Mouse (Mus musculus) myocyte (in vitro differentiated cells): ENCODE results near the gene Slc22a17. TPM values are rescaled to one million over a fixed set of nuclear protein-coding genes. Genes with fewer than 3 reads are reported as not detected.

Experiments used
- H3K27me3 ChIP-seq: one replicate; pipeline ENCODE4 v1.6.1; 2011; ENCODE audit not compliant: control insufficient read depth, insufficient read depth, insufficient read length
- H3K36me3 ChIP-seq: one replicate; pipeline ENCODE4 v1.6.1; 2011; ENCODE audit not compliant: control insufficient read depth, insufficient read depth
- H3K4me2 ChIP-seq: one replicate; pipeline ENCODE4 v1.6.1; 2011; ENCODE audit warnings: low read depth, control low read depth
- H3K4me3 ChIP-seq: one replicate; pipeline ENCODE4 v1.5.1; 2011; ENCODE audit warnings: mild to moderate bottlenecking, control low read depth, moderate library complexity
- H3K79me2 ChIP-seq: one replicate; pipeline ENCODE4 v1.6.1; 2011; ENCODE audit not compliant: control insufficient read depth, insufficient read depth
- H3ac ChIP-seq: one replicate; pipeline ENCODE4 v1.6.1; 2011; ENCODE audit not compliant: control insufficient read depth, insufficient read length
- CEBPB ChIP-seq: IDR thresholded peaks from 2 replicates; pipeline ENCODE4 v1.6.1; 2011; ENCODE audit warnings: mild to moderate bottlenecking, moderate library complexity; ENCODE audit not compliant: poor library complexity, insufficient read depth, severe bottlenecking
- E2F4 ChIP-seq: IDR thresholded peaks from one replicate; pipeline ENCODE4 v1.6.1; 2011; ENCODE audit warnings: mild to moderate bottlenecking, control low read depth, moderate library complexity; ENCODE audit not compliant: insufficient read depth
- MAX ChIP-seq: IDR thresholded peaks from one replicate; pipeline ENCODE4 v1.6.1; 2011; ENCODE audit warnings: low read depth, mild to moderate bottlenecking, control low read depth
- MYOD1 ChIP-seq, 3 experiments: IDR thresholded peaks; one replicate each; pipeline ENCODE4 v1.6.1; 2011; ENCODE audit warnings: control low read depth in 2 of 3, low read depth in 2 of 3, mild to moderate bottlenecking in 2 of 3, moderate library complexity in 1 of 3; ENCODE audit not compliant: insufficient read length in 2 of 3, control insufficient read depth in 1 of 3
- MYOG ChIP-seq, 3 experiments: IDR thresholded peaks; one replicate each; pipeline ENCODE4 v1.6.1; 2011; ENCODE audit warnings: control low read depth in 2 of 3, low read depth in 2 of 3, mild to moderate bottlenecking in 2 of 3; ENCODE audit not compliant: insufficient read length in 2 of 3, control insufficient read depth in 1 of 3, insufficient read depth in 1 of 3
- POLR2A ChIP-seq: IDR thresholded peaks from one replicate; pipeline ENCODE4 v1.6.1; 2011; ENCODE audit warnings: low read depth, mild to moderate bottlenecking, control low read depth, moderate library complexity; ENCODE audit not compliant: insufficient read length
- POLR2AphosphoS2 ChIP-seq: IDR thresholded peaks from one replicate; pipeline ENCODE4 v1.6.1; 2011; ENCODE audit warnings: low read depth, control low read depth; ENCODE audit not compliant: insufficient read length
- REST ChIP-seq: IDR thresholded peaks from one replicate; pipeline ENCODE4 v1.6.1; 2011; ENCODE audit warnings: mild to moderate bottlenecking, control low read depth, moderate library complexity; ENCODE audit not compliant: insufficient read depth, insufficient read length
- SRF ChIP-seq: IDR thresholded peaks from one replicate; pipeline ENCODE4 v1.6.1; 2011; ENCODE audit warnings: low read depth; ENCODE audit not compliant: control insufficient read depth, insufficient read length
- TCF12 ChIP-seq: IDR thresholded peaks from one replicate; pipeline ENCODE4 v1.6.1; 2011; ENCODE audit warnings: mild to moderate bottlenecking, control low read depth; ENCODE audit not compliant: poor library complexity, insufficient read depth, severe bottlenecking
- TCF3 ChIP-seq: IDR thresholded peaks from one replicate; pipeline ENCODE4 v1.6.1; 2011; ENCODE audit warnings: low read depth, control low read depth; ENCODE audit not compliant: insufficient read length
- USF1 ChIP-seq: IDR thresholded peaks from one replicate; pipeline ENCODE4 v1.6.1; 2011; ENCODE audit warnings: low read depth, mild to moderate bottlenecking, control low read depth, moderate library complexity
- polyA plus RNA-seq: library from polyadenylated mRNA; unstranded; fragments of >200 nt; fragmentation: generic; extraction: Trizol; gene quantifications from one replicate; pipeline ENCODE4 v1.2.1, GENCODE M21; 2012; ENCODE audit warnings: missing spikeins

The Slc22a17 gene
- polyA plus RNA-seq, 1 experiment: 0.92 TPM

DNA sequence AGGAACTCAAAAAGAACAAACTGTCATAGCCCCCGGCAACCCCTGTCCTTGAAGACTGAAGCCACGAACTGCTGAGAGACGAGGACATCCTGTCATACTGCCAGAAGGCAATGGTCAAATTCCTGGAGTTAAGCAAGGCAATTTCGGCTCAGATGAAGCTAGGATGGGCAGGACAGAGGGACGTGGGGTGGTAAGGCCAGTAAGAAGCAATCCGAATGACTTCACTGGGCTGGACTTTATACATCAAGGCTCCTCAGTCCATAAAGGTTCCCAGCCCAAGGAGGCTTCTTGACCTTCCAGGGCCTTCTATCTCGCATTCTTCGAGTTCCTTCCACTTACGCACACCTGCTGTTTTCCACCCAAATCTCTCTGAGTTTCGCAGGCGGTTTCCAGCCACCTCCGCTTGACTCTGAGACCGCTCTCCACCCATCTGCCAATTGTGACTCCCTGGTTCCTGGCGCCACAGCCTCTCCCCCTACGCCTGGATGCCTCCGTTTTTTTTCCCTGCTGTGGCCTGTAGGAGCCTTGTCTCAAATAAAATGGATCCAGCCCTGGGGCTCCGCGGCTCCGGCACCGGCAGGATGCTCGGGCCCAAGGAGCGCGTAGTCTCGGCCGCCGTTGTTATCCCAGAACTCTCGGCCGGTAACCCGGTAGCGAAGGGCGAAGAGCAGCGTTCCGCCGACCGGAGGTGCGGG lies 36.9 kb downstream of the Slc22a17 start:
- Histone ChIP-seq H3ac (peak overlapping the region; percentile 68), H3K4me3 (peak overlapping the region; percentile 29), H3K79me2 (no peaks in the 10 kb centered on the region), H3K36me3 (no peaks in the 10 kb centered on the region), H3K4me2 (peak overlapping the region; percentile 97), H3K27me3 (no peaks in the 10 kb centered on the region)
- TF ChIP-seq CEBPB (no peak), MYOG (IDR thresholded peaks at IDR 0.05; ENCODE audit: control insufficient read depth in 1 of 3, insufficient read depth in 1 of 3, insufficient read length in 2 of 3, low read depth in 2 of 3) (no peak), MYOD1 (IDR thresholded peaks at IDR 0.05; ENCODE audit: control insufficient read depth in 1 of 3, insufficient read length in 2 of 3, low read depth in 2 of 3) (no peak), TCF3 (no peak), USF1 (no peak), TCF12 (no peak), POLR2A (no peak), POLR2AphosphoS2 (no peak), E2F4 (no peak), REST (no peak), MAX (no peak), SRF (no peak)

GRCm38 (mm10) chr14:54874165-54874564 lies 38.8 kb downstream of the Slc22a17 start:
- no peak overlapping the region for H3K4me2 ChIP-seq
- no peaks in the 10 kb centered on the region for H3K36me3 ChIP-seq
- no peaks in the 10 kb centered on the region for H3K27me3 ChIP-seq
- H3K79me2 ChIP-seq: no peaks in the 10 kb centered on the region
- TF ChIP-seq CEBPB (no peak), POLR2A (no peak), MYOG (IDR thresholded peaks at IDR 0.05; ENCODE audit: control insufficient read depth in 1 of 3, insufficient read depth in 1 of 3, insufficient read length in 2 of 3, low read depth in 2 of 3) (no peak), E2F4 (no peak), POLR2AphosphoS2 (no peak), SRF (no peak), REST (no peak), TCF12 (no peak), MAX (no peak), TCF3 (no peak), USF1 (no peak), MYOD1 (IDR thresholded peaks at IDR 0.05; ENCODE audit: control insufficient read depth in 1 of 3, insufficient read length in 2 of 3, low read depth in 2 of 3) (no peak)
- H3ac ChIP-seq: no peak overlapping the region
- H3K4me3 ChIP-seq: no peak overlapping the region

DNA sequence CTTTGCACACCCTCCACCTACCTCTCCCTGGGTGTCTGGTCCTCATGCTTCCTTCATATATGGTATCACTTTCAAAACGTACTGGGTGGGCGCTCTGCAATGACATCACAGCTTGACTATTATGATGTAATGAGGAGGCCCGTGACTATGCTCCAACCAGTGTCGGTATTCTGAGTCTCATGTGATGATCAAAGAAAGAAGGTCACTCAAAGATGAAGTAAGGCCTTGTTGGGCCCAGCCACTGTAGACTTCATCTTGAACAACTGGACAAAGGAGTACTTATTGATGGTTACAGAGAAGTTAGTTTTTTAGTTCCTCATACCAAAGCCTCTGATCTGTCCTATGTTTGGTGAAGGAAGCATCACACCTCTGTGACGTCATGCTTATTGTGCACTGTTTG lies 42.1 kb downstream of the Slc22a17 start, which contains the start of gene Homez:
Gene Homez (minus strand): TSS at position 101 of the 400 bp plus-strand sequence.
- TF ChIP-seq MYOG (IDR thresholded peaks at IDR 0.05; ENCODE audit: control insufficient read depth in 1 of 3, insufficient read depth in 1 of 3, insufficient read length in 2 of 3, low read depth in 2 of 3): no peak
- TF ChIP-seq MAX: no peak
- no peak for TF ChIP-seq REST
- no peak for TF ChIP-seq E2F4
- TF ChIP-seq TCF12: no peak
- TF ChIP-seq POLR2A: no peak
- no peak for TF ChIP-seq CEBPB
- TF ChIP-seq USF1: no peak
- no peak for TF ChIP-seq TCF3
- TF ChIP-seq MYOD1 (IDR thresholded peaks at IDR 0.05; ENCODE audit: control insufficient read depth in 1 of 3, insufficient read length in 2 of 3, low read depth in 2 of 3): no peak
- TF ChIP-seq POLR2AphosphoS2: no peak
- Histone ChIP-seq H3K79me2 (no peaks in the 10 kb centered on the region), H3K27me3 (no peaks in the 10 kb centered on the region)

DNA sequence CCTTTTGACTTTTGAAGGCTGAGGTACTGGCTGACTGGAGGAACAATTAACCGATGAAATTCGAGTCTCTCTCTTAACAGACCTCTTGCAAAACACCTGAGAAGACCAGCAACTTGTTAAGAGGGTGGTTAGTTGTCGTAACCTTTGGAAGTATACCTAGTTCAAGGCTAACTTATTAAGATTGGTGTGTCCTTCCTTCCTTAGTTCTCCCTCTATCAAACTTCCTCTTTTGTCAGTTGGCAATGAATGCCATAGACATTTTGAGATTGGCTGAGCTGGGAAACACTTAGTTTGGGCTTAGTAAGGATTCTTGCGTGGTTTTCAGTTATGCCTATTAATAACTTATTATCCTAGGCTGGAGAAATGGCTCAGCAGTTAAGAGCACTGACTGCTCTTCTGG lies 44.9 kb downstream of the Slc22a17 start:
- Histone ChIP-seq H3K79me2 (no peaks in the 10 kb centered on the region), H3ac (no peak overlapping the region), H3K4me2 (no peak overlapping the region), H3K4me3 (no peak overlapping the region), H3K27me3 (no peaks in the 10 kb centered on the region), H3K36me3 (no peaks in the 10 kb centered on the region)
- TF ChIP-seq SRF: no peak

More for the DNA sequence above, 42.1 kb downstream of the Slc22a17 start, which contains the start of gene Homez:
- H3ac ChIP-seq: no peak within 1 kb of the TSS
- no peaks in the 10 kb centered on the region for H3K36me3 ChIP-seq
- no peak within 1 kb of the TSS for H3K4me3 ChIP-seq
- no peak within 1 kb of the TSS for H3K4me2 ChIP-seq

DNA sequence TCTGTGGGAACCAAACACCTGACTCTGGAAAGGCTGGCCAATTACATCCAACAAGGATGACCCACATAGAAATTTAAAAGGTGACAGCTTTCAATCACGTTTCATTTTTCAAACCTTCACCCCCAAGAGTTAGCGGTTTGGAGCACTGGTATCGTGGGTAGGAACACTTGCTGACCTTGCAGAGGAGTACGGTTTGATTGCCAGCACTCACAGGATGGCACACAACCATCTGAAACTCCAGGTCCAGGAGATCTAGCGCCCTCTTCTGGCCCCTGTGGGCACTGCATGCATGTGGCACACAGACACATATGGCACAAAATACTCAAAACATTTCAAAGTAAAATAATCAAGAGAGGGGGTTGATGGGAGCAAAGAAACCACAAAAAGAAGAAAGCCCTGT lies 46.0 kb downstream of the Slc22a17 start:
- Histone ChIP-seq H3ac (no peak overlapping the region), H3K4me3 (no peak overlapping the region), H3K27me3 (no peaks in the 10 kb centered on the region), H3K4me2 (no peak overlapping the region), H3K79me2 (no peaks in the 10 kb centered on the region), H3K36me3 (no peaks in the 10 kb centered on the region)
- TF ChIP-seq TCF3: no peak
- TF ChIP-seq POLR2A: no peak
- TF ChIP-seq REST: no peak
- TF ChIP-seq MYOG (IDR thresholded peaks at IDR 0.05; ENCODE audit: control insufficient read depth in 1 of 3, insufficient read depth in 1 of 3, insufficient read length in 2 of 3, low read depth in 2 of 3): no peak
- no peak for TF ChIP-seq SRF
- TF ChIP-seq MYOD1 (IDR thresholded peaks at IDR 0.05; ENCODE audit: control insufficient read depth in 1 of 3, insufficient read length in 2 of 3, low read depth in 2 of 3): no peak
- TF ChIP-seq POLR2AphosphoS2: no peak
- no peak for TF ChIP-seq USF1
- no peak for TF ChIP-seq MAX
- no peak for TF ChIP-seq CEBPB
- TF ChIP-seq TCF12: no peak
- no peak for TF ChIP-seq E2F4
